8 mouse cellular contexts compared by ENCODE assay signal in the genomic region with DNA sequence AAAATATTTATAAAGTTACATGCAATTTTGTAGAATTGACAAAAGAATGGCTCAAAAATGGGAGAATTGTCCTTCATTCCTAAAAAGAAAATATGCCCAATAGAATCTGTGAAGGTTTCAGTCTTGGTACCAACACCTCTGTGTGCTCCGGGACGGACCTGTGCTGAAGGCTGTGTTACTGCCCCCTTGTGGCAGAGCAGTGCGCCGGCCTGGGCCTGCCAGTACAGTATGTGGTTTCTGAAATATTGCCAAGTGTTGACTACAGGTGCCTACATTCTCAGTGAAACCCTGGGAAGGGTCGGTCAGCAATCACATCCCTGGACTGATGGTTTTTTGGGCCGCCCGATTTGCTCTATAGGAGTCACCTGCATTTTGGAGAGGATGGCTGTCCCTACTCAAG. TPM values are rescaled to one million over a fixed set of nuclear protein-coding genes. Genes with fewer than 3 reads are reported as not detected.
DNase-seq lines count a peak whose midpoint lies in the region; ATAC-seq lines count a peak whose summit lies in the region.

No protein-coding gene starts in this region.

- no peaks in the 10 kb centered on the region for H3K27me3 ChIP-seq in intestine, embryonic 15.5 days (replicated peaks)
- H3K27me3 ChIP-seq in limb, embryonic 10.5 days (ENCODE audit: low read depth, poor library complexity, severe bottlenecking): no peaks in the 10 kb centered on the region

- H3K36me3 ChIP-seq in intestine, embryonic 15.5 days: peaks cover 39% of the 10 kb centered on the region
- H3K36me3 ChIP-seq in limb, embryonic 10.5 days: peaks cover 90% of the 10 kb centered on the region

- H3K9ac ChIP-seq in intestine, embryonic 15.5 days: no peak overlapping the region

- peak; percentile 53 for DNase-seq in urinary bladder, adult 2 months (ENCODE audit: low spot score)
- DNase-seq in urinary bladder, postnatal 10 days (ENCODE audit: low spot score): no peak
- DNase-seq in embryo, embryonic 10 days (ENCODE audit: low spot score): peak; percentile 86
- peak; percentile 61 to 73 for DNase-seq in gastrocnemius, postnatal 36 days
- DNase-seq in limb, embryonic 10.5 days (ENCODE audit: low spot score): peak; percentile 86
- DNase-seq in monocyte, adult 2 months (ENCODE audit: low read depth in 1 of 2, low spot score in 2 of 2): peak; percentile 32 to 51
- DNase-seq in spleen, postnatal 14 days (ENCODE audit: low spot score in 2 of 2): peak; percentile 53 to 75

- H3K4me1 ChIP-seq in intestine, embryonic 15.5 days (replicated peaks): no peaks in the 10 kb centered on the region
- H3K4me1 ChIP-seq in limb, embryonic 10.5 days: no peaks in the 10 kb centered on the region

- no peaks in the 10 kb centered on the region for H3K9me3 ChIP-seq in intestine, embryonic 15.5 days
- no peaks in the 10 kb centered on the region for H3K9me3 ChIP-seq in limb, embryonic 10.5 days (replicated peaks)

- intact Hi-C loops in gastrocnemius, postnatal 36 days (cut with DNase I): loop anchor here (2.0 kb wide), 1 partner anchor 52 kb away; no protein-coding TSS in a partner anchor

- H3K4me2 ChIP-seq in intestine, embryonic 15.5 days (replicated peaks): no peak overlapping the region

- no peak overlapping the region for H3K27ac ChIP-seq in intestine, embryonic 15.5 days
- H3K27ac ChIP-seq in limb, embryonic 10.5 days: no peak overlapping the region

- WGBS in intestine, embryonic 15.5 days: 34% methylated on average over 7 of the region's 7 CpGs
- WGBS in limb, embryonic 10.5 days: 44% methylated on average over 7 of the region's 7 CpGs

- peak; percentile 77 for ATAC-seq in intestine, embryonic 15.5 days

- no peak overlapping the region for H3K4me3 ChIP-seq in intestine, embryonic 15.5 days (replicated peaks)
- H3K4me3 ChIP-seq in limb, embryonic 10.5 days: no peak overlapping the region

RNA-seq across cellular contexts. Expression of gene Map1lc3b, which starts 8.7 kb away (rescaled TPM):
- 52.4 and 97.9 TPM in 2 replicates for polyA plus RNA-seq in urinary bladder, adult 2 months (2012; rRNA removed)
- 100 to 1,000 TPM; 133 to 158 TPM for total RNA-seq in gastrocnemius, postnatal 36 days (2021)
- polyA plus RNA-seq in intestine, embryonic 15.5 days (2015; fragmentation: Nextera tagmentation; extraction: Ambion mirVana): 177 and 190 TPM in 2 replicates
- 179 and 189 TPM in 2 replicates for polyA plus RNA-seq in limb, embryonic 10.5 days (2016; fragmentation: Nextera tagmentation; extraction: Ambion mirVana)

RNA-seq across cellular contexts. Expression of gene Fbxo31, which starts 20.3 kb away (rescaled TPM):
- polyA plus RNA-seq in urinary bladder, adult 2 months (2012; rRNA removed): 25.6 and 33.8 TPM in 2 replicates
- 100 to 1,000 TPM; 100 to 124 TPM for total RNA-seq in gastrocnemius, postnatal 36 days (2021)
- 13.2 and 14.0 TPM in 2 replicates for polyA plus RNA-seq in intestine, embryonic 15.5 days (2015; fragmentation: Nextera tagmentation; extraction: Ambion mirVana)
- polyA plus RNA-seq in limb, embryonic 10.5 days (2016; fragmentation: Nextera tagmentation; extraction: Ambion mirVana): 15.3 and 17.9 TPM in 2 replicates

RNA-seq across cellular contexts. Expression of gene Zcchc14, which starts 53.8 kb away (rescaled TPM):
- polyA plus RNA-seq in urinary bladder, adult 2 months (2012; rRNA removed): 16.9 and 22.7 TPM in 2 replicates
- total RNA-seq in gastrocnemius, postnatal 36 days (2021): 10 to 100 TPM; 14.2 to 17.2 TPM
- 10.7 and 11.2 TPM in 2 replicates for polyA plus RNA-seq in intestine, embryonic 15.5 days (2015; fragmentation: Nextera tagmentation; extraction: Ambion mirVana)
- polyA plus RNA-seq in limb, embryonic 10.5 days (2016; fragmentation: Nextera tagmentation; extraction: Ambion mirVana): 13.8 and 15.2 TPM in 2 replicates

RNA-seq across cellular contexts. Expression of gene 1700018B08Rik, which starts 54.8 kb away (rescaled TPM):
- polyA plus RNA-seq in urinary bladder, adult 2 months (2012; rRNA removed): not detected in 2 replicates
- total RNA-seq in gastrocnemius, postnatal 36 days (2021): not detected
- not detected in 2 replicates for polyA plus RNA-seq in intestine, embryonic 15.5 days (2015; fragmentation: Nextera tagmentation; extraction: Ambion mirVana)
- polyA plus RNA-seq in limb, embryonic 10.5 days (2016; fragmentation: Nextera tagmentation; extraction: Ambion mirVana): not detected in 2 replicates
